Mouse (Mus musculus) T-helper 17 cell (primary cell): ENCODE results near the gene Jag1.

ENCODE experiments used
- in situ Hi-C, 2 experiments: fragments of 300-600 bp; cut with MboI, MseI; formaldehyde crosslinking; loops; 1 replicate in 1 of 2; 2 replicates in 1 of 2; pipeline ENCODE4 v1.15.1; 2025; ENCODE audit warnings: high pct_unique_total_duplicates in 2 of 2

Gene Jag1

DNA sequence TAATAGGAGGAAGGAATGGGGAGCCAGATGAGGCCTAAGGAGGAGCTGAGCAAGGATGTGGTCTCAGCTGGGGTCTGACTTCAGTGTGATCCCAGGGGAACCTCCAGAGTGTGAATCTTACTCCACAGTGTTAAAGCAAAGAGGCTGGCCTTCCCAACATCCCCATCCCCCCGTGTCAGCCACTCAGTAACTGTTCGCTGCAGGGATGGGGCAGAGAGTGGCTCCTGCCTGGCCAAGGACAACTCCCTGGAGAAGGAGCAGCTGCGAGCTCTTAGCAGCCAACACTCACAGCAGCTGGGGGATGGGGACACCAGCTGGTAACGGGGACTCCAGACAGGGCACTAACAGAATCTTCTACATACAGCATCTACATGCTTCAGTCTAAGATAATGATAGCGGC is 15.4 kb downstream of the Jag1 start:
- in situ Hi-C loops, result no loop called here

DNA sequence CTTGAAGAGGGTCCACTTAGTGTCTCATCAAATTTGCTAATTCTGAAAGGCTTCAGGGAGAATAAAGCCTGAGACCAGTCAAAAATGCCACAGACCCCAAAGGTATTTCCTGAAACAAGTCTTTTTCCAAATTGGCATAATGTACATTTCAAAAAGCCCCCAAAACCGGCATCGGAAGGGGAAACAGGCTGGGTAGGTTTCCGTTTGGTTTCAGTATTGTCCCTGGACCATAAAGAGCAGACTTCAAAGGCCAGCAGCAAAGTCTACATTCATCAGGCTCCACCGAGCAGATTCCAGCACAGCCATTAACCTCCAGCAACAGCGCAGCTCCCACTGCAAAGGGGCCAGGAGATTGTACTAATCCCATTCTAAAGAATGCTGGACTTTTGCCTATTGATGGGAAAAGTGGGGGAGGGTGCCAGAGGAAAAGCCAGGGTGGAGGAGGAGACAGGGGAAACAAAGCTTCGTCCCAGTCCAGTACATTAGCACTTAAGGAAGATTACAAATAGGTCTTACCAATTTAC is 17.2 kb downstream of the Jag1 start:
- in situ Hi-C loops, result loop anchor here in 1 of 2 experiments (10.0 kb wide), 1 partner anchor 476 kb away; no protein-coding TSS in a partner anchor

DNA sequence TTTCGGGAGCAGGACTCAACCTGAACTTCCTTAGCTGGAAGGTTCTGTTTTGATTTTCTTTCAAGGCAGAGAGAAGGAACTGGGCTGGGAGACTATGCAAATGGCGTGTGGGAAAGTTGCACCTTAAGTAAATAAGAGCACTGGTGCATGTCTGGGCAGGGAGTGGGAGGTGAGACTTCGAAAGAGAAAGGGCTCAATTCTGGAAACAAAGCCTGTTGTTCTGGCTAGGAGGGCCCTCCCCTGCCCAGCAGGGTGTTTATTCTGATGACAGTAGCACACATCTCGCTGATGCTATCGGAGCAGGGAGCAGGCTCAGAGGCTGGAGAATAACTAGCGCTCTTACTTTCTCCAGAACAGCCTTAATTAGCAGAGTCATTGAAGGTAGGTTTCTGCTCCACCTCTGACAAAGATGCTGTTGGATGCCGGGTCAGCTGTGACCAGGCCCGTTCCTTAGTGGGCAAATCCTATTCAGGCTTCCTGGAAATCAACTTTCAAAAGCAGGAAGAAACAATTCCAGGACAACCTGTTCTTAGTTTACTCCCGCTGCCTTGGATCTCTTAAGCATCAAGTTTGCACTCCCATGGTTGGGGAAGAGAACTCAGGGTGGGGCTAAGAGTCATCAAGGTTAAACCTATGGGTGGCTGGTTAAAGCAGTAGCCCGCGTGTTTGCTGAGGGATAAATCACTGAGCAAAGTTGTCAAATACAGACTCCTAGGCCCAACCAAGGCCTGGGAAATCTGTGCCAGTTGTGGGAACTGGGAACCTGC is 18.0 kb downstream of the Jag1 start:
- in situ Hi-C loops, result loop anchor here in 1 of 2 experiments (10.0 kb wide), 1 partner anchor 476 kb away; no protein-coding TSS in a partner anchor

DNA sequence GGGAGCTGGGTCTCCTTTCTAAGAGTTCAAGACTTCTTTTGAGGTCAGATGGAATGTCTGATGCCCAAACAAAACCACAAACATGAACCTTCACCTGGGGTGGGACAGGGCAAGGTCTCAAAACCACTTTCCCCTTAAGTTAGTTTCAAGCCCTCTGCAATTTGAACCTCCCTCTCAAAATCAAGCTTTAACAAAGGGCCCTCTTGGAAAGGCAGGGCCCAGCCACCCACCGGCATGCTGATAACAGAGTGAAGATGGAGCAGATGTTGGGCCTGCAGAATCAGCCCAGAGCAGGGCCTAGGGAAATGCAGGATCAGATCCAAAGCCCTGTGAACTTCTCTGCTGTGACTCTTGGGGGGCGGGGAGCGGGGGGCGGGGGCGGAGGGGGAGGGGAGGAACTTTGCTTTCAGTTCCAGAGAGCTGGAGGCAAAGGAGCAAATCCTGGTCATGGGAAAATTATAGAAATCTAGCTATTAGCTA is 19.4 kb downstream of the Jag1 start:
- in situ Hi-C loops, result loop anchor here in 1 of 2 experiments (10.0 kb wide), 1 partner anchor 478 kb away; no protein-coding TSS in a partner anchor

DNA sequence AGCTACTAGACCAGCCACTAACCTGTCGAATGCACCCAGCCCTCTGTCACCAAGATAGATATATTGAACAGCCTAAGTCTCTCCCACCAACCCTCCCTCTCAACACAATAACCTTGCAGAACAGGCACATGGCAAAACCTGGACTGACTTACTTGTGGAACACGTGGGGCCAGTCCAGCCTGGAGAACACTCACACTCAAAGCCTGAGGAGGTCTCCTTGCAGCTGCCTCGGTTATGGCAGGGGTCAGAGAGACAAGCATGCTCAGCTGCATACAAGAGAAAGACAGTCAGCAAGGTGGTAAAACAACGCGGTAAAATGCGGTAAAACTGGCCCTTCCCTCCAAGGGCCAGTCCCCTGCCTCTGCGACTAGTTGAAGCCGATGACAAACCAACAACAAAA is 22.1 kb downstream of the Jag1 start:
- in situ Hi-C loops, result loop anchor here in 1 of 2 experiments (10.0 kb wide), 1 partner anchor 480 kb away; no protein-coding TSS in a partner anchor

DNA sequence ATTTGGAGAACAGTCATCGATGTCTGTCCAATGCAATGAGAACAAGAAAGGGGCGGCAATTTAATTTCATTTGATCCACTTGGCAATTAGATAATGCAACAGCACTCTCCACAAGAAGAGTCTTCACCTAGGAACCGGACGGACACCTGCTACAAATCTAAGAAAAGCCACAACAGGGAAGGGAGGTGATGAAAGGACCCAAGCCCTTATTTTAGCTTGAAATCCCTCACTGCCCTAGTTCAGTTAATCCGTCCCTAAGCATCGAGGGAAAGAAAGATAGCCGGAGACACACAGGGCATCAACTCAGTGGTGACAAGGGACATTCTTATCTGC is 23.2 kb downstream of the Jag1 start:
- in situ Hi-C loops, result loop anchor here in 1 of 2 experiments (10.0 kb wide), 1 partner anchor 482 kb away; no protein-coding TSS in a partner anchor

DNA sequence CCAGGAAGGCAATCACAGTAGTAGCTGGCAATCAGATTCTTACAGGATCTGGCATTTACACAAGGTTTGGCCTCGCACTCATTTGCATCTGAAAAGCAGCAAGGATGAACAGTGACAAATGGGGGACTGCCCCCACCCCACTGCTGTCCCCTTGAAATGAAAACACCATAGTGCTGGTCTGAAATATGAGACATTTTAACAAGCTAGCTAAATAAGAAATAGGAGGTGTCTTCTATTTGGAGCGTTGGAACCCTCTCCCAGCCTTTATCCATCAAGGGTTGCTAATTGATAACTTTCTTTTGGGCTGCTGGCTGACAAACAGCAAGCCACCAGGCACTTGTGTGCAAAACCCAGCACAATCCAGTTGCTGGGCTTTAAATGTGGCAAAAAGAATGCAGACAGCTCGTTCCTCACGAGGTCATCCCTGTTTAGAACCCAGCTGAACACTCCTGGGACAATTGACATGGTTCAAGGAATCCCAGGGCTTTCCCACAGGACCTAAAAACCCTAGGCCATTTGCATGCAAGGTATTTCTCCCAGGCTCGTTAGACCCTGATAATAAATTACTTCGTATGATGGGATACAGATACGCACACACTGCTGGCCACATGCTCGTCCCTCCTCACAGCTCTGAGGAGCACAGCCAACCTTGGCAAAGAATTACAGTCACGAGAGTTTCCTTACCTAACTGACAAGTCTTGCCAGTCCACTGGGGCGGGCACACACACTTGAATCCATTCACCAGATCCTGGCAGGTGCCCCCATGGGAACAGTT is 23.7 kb downstream of the Jag1 start:
- in situ Hi-C loops, result loop anchor here in 1 of 2 experiments (10.0 kb wide), 1 partner anchor 482 kb away; no protein-coding TSS in a partner anchor

DNA sequence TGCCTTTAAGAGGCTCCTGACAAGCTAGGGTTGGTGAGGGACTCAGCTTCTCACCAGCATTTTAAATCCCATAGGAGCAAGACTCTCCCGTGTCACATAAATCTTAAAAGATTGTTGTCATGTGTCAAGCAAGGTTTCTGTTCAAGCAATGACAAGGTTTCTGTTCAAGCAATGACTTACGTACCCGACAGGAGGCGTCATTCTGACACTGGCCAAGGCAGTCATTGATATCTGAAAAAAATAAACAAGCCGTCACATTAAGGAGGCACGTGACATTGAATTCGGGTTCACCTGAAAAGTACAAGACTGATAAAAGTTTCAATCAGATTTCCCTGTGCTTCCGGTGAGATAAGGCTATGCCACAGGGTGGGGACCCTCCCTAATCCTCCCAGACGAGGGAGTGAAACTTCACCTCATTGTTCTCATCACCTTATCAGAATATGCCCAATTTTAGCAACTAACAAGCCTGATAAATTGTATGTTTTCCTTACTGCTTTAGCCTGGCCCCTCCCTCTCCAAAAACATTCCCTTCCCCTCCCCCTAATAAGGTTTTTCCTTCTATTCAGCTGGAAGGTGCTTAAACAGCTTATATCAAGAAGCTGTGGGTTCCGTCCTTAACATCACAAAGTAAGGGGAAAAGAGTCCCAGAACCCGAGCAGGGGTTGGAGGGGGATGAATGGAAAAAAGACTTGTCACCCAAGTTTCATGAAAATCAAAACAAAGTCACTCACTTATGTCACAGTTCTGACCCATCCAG is 24.5 kb downstream of the Jag1 start:
- in situ Hi-C loops, result loop anchor here in 1 of 2 experiments (10.0 kb wide), 1 partner anchor 483 kb away; no protein-coding TSS in a partner anchor

DNA sequence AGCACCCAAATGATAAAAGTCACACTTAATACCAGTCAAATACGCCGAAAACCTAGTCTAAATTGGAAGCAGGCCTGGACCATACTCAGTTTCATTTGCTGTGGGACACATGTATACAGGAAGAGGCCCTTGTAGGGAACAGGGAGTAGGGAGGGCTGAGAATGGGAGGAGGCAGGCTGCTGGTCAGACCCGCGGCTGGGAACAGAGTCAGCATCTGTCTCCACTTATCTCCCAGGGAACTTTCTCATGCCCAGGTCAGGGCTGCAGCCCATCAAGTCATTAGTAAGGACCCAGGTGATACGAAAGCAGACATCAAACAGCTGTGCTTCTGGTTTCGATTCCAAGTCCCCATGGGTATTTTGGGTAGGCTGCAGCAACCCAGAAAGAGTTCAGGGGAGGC is 28.7 kb downstream of the Jag1 start:
- in situ Hi-C loops, result no loop called here

DNA sequence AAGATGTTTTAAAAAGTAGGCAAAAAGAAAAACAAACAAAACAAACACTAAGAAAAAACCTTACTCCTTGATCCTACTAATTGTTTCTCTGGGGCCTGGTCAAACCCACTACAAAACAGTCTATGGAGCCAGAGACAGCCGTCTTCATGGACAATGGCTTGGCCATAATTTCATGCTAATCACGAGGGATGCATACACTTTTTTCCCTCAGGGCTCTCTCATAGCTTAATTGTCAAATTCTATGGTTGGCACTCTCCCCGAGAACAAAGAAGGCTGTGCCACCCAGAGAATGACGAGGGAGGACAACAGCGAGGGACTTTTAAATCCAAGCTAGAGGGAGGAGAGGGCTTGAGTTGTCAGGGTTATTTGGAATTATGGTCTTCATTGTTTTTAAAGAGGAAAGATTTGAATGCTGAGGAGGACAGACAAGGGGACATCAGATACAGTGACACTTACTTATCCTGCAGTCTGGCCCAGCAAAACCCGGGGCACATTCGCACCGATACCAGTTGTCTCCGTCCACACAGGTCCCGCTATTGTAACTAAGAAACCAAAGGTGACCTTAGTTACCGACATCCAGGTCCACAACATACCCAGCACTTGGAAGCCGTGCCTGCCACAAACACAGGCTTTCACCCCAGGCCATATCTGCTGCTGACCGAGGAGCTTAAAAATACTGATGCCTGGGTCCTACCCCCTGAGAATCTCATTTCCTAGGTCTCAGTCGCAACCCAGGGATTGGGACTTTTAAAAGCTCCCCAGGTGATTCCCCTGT is 29.6 kb downstream of the Jag1 start:
- in situ Hi-C loops, result no loop called here

DNA sequence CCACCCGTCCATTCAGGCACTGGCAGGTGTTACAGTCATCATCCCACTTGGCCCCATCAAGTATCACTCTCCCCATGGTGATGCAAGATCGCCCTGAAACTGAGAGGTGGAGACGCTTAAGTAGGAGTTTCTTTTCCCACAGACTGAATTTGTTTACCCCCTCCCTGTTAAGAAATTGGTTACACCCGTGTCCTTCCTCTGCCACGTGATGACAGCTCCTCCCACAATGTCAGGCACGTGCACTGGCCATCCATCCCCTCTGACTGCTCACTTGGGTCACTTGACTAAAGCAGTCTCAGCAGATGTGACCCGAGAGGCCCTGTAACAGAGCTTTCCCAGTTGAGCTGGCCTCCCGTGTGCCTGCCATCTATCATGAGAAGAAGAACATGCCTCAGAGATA is 31.2 kb downstream of the Jag1 start:
- in situ Hi-C loops, result no loop called here

DNA sequence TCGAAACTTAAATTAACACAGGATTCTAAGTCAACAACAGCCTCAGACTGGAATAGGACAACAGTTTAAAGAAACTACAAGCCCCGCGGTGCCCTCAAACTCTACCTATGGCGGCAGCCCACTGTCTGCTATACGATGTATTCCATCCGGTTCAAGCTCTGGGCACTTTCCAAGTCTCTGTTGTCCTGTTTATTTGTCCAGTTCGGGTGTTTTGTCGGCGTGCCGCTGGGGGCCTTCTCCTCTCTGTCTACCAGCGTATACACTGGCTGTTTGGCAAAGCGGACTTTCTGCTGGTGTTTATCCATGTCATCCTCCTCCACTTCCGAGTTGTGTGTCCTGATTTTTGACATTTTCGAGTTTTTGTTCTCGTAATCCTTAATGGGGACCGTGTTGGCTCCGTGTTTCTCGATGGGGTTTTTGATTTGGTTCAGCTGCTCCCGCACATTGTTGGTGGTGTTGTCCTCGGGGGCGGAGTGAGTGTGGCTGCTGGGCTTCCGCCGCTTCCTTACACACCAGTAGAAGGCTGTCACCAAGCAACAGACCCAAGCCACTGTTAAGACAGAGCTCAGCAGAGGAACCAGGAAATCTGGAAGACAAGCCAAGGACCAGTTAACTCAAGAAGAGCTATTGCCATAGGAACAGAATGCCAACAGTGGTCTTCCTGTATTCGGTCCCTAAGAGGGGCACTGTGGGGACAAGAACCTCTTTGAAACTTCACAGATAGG is 33.4 kb downstream of the Jag1 start:
- in situ Hi-C loops, result no loop called here

DNA sequence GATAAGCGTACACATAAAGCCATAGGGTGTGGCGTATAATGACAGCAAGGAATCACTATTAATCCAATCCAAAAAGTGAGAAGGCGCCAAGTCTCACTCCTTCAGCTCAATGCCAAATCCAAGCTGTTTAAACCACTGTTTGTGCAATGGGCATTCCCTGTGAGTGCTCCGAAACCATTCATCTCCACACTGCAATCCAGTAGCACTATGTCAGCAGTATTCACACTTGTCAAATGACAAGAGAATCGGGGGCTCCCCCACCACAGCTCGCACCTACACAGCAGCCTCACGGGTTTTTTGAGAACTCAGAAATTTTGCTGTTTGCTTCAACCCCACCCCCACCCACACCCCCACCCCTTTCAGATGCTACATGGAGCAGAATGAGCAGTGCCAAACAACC is 35.4 kb downstream of the Jag1 start:
- in situ Hi-C loops, result no loop called here

DNA sequence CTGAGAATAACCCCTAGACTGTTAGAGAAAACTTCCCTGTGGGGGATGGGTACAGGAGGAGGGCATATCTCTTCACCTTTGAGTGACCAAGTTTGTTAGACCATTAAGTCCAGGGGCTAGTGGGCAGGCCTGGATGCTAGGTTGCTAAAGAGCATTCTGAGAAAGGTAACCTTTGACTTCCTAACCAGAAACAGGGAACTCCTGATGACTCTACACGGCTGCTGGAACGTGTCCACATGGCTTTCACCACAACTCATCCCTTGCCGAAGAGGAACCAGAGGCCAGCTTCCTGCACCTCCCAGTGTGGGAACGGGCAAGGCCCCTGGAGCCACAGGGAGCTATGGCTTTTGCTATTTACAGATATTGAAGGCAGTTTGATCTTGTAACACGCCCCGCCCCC is 36.0 kb downstream of the Jag1 start:
- in situ Hi-C loops, result no loop called here

DNA sequence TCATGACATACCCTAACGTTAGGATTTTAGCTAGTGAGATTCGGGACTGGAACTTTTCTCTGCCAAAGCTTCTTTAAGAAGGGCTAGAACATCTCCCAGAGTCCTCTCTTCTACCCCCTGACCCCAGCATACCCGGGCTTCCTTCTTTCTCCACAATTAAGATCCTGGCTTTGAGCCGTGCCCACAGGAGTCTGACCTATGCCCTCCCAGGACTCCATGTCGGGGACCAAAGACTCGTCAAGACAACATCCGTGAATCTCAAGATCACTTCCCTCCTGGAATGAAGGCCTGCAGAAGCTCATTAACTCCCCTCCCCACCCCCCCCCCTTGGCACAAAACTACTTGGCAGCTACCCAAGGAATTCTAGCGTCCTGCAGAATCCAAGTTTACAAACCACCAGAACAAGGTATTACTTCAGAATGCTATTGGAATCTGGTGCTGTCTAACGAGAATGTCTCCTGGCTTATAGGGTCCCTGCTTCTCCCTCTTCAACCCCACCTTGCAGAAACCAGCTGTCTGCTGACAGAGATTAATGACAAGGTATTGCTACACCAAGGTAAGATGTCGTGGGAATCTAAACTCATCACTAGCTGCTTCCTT is 36.6 kb downstream of the Jag1 start:
- in situ Hi-C loops, result no loop called here

DNA sequence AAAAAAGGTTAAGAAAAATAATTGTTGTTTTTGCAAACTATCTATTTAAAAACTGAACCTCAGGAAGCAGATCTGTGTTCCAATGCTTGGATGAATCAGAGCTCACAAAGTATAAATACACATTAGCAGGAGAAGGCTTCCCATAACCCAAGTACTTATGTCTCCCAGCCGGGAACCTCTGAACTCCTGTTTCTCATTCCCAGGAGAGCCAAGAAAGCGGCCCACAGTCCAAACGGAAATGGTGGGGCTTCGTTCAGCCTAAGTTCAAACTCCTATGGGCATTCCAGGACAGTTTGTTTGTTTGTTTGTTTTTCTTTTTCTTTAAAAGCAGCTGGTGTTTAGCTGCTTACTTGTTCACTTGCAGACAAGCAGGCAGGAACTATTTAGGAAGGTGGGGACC is 37.7 kb downstream of the Jag1 start:
- in situ Hi-C loops, result no loop called here

DNA sequence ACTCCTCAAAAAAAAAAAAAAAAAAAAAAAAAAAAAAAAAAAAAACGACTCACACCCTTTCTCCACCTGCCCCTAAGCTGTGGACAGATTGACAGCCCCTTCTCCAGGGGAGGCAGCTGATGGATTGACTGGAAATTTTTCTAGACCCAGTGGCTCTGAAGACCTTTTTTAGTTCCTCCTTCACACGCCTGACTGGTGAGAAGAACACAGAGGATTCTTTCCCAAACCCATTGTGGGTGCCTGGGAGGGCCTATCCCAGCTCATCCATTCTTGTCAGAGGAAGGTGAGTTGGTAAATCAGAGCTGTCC is 42.2 kb downstream of the Jag1 start:
- in situ Hi-C loops, result no loop called here

DNA sequence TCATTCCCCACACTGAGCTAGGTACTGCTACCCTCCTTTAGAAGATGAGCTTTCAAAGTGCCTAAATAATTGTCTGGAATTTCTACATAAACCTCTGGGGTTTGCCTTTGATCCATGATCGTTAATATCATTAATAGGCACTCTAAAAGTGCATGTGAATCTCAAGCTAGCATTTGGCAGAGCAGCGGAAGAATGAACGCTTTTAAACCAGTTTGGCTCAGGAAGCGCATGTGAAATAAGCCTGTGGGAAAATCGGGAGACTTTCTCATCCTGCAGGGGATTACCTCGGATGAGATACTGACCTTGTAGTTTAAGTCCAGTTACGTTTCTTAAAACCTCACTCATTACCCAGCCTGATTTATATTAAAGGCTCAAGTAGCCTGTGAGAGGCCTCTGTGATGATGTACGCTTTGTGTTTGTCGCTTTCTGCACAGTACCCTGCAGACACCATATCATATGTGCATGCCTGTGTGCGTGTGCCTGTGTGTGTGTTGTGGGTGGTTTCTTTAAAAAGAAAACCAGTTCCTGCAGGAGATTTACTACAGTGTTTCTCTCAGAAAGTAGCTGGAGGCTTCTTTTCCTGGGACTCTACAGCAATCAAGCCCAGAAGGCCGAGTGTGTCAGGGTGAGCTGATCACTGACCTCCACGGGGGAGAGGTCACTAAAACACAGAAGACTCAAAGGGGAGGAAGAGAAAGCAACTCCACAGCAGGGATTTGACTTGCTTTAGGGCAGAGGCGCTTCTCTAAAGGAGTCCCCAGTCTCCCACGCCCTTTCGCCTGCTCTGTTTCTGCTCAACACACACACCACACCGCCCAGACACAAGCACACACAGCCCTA is 42.8 kb downstream of the Jag1 start:
- in situ Hi-C loops, result no loop called here
